Mouse (Mus musculus) Muller cell, postnatal 12 days (primary cell): ENCODE results near the gene Gm21637.
"Not testable (repeated sequence)": the region's sequence is repeated elsewhere in the genome, so short reads cannot be mapped to it uniquely, and the experiment has no call there.

Experiments used
- DNase-seq: peaks from one replicate; pipeline ENCODE4 v3.0.0-alpha.2; 2015; ENCODE audit errors: inconsistent ontology term

Gene Gm21637

GRCm38 (mm10) chrX:31961744-31962143 is at the start of gene Gm21637:
Gene Gm21637, plus strand, starts transcription at chrX:31962044.
- not testable (repeated sequence) for DNase-seq
